Mouse (Mus musculus) kidney, adult 11 months (tissue): ENCODE results near the gene Fbxl13.

Experiments
- DNase-seq: peaks from one replicate; pipeline ENCODE4 v3.0.0; 2022

Gene Fbxl13

GRCm38 (mm10) chr5:21481521-21481920 is 163.9 kb downstream of the Fbxl13 start:
- no peak for DNase-seq

GRCm38 (mm10) chr5:21479746-21480145 is 165.7 kb downstream of the Fbxl13 start:
- DNase-seq, result no peak

- DNase-seq, result no peak
Observed at GRCm38 (mm10) chr5:21478428-21478827, 167.0 kb downstream of the Fbxl13 start.

- DNase-seq, result no peak
Observed at GRCm38 (mm10) chr5:21468100-21468499, 177.3 kb downstream of the Fbxl13 start.

- DNase-seq, result peak; percentile 3
Observed at GRCm38 (mm10) chr5:21467387-21467786, 178.0 kb downstream of the Fbxl13 start.

GRCm38 (mm10) chr5:21440833-21441530 is 204.5 kb downstream of the Fbxl13 start:
- no peak for DNase-seq

GRCm38 (mm10) chr5:21439446-21440110 is 205.9 kb downstream of the Fbxl13 start:
- DNase-seq, result no peak

GRCm38 (mm10) chr5:21438428-21438827 is 207.0 kb downstream of the Fbxl13 start:
- DNase-seq, result no peak

- no peak for DNase-seq
Observed at GRCm38 (mm10) chr5:21436471-21436975, 208.9 kb downstream of the Fbxl13 start.

- no peak for DNase-seq
Observed at GRCm38 (mm10) chr5:21434148-21434929, 211.1 kb downstream of the Fbxl13 start.
